Mouse (Mus musculus): Measurements from ENCODE around the gene Nhlrc3.

The Nhlrc3 gene

GRCm38 (mm10) chr3:53454561-53454960 is 8.6 kb downstream of the Nhlrc3 start:
- in situ Hi-C loops (cut with MseI, MboI) = loop anchor here in 1 of 2 experiments (10.0 kb wide), 1 partner anchor 430 kb away; no protein-coding TSS in a partner anchor

GRCm38 (mm10) chr3:53454005-53454404 is 9.1 kb downstream of the Nhlrc3 start:
- in situ Hi-C loops (cut with MseI, MboI) = loop anchor here in 1 of 2 experiments (10.0 kb wide), 1 partner anchor 429 kb away; no protein-coding TSS in a partner anchor

- in situ Hi-C loops (cut with MseI, MboI) = loop anchor here in 1 of 2 experiments (10.0 kb wide), 1 partner anchor 429 kb away; no protein-coding TSS in a partner anchor
Observed at GRCm38 (mm10) chr3:53453346-53453745, 9.8 kb downstream of the Nhlrc3 start.

DNA sequence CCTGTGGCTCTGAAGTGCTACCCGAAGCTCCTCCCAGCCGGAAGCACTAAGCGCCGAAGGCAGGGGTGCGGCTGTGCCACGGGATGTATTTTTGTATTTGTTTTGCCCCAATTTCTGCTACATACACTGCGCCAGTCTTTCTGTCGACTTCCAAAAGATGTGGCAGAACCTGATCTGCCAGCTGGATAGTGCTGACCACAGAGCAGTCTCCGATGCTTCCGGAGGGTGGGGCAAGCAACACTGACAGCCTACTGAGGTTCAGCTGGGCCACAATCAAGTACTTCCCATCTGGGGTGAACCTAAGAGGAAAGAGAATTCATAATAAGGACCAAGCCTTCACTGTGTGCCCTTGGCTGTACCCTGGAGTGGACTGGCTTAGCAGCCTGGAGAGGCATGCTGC is 10.8 kb downstream of the Nhlrc3 start:
- in situ Hi-C loops (cut with MseI, MboI) = loop anchor here in 1 of 2 experiments (10.0 kb wide), 1 partner anchor 428 kb away; no protein-coding TSS in a partner anchor

DNA sequence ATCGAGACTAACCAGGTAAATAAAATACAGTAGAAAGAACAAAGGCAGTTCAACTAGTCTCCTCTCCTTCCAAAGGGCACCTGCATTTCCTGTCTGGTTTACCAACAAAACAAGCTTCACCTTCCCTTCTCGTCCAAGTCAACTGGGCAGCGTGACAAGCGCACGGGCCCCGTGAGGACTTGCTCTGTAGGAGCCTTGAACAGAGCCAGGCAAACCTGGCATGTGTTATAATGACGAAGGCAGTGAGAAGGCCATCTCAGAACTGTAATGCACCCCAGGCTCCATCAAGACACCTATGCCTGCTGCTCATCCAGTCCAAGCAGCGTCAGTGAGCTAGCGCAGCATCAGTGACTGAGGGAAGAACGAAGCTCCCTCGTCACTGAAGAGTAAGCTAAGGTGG is 12.5 kb downstream of the Nhlrc3 start:
- in situ Hi-C loops (cut with MseI, MboI) = loop anchor here in 1 of 2 experiments (10.0 kb wide), 1 partner anchor 426 kb away; no protein-coding TSS in a partner anchor

GRCm38 (mm10) chr3:53448208-53448607 is 14.9 kb downstream of the Nhlrc3 start:
- in situ Hi-C loops (cut with MseI, MboI) = loop anchor here in 1 of 2 experiments (10.0 kb wide), 1 partner anchor 413 kb away; no protein-coding TSS in a partner anchor

DNA sequence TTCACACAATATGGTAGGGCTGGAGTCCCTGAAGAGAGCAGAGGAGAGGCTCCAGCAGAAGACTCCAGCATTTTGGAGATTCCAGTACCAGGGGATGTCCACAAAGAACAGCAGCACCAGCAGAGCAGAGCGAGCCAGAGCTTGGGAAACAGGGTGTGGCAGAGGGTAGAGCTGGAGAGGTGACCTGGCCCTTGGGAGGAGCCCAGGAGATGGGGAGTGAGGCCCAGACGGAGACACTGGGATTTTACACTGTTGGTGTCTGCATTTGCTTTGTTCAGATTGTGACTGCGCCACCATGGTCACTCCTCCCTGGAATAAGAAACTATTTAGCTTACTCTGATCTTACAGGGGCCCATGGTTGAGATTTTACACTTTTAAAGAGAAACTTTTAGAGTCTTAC is 16.3 kb downstream of the Nhlrc3 start:
- in situ Hi-C loops (cut with MseI, MboI) = loop anchor here in 1 of 2 experiments (10.0 kb wide), 1 partner anchor 412 kb away; no protein-coding TSS in a partner anchor

- in situ Hi-C loops (cut with MseI, MboI) = loop anchor here in 1 of 2 experiments (10.0 kb wide), 1 partner anchor 411 kb away; no protein-coding TSS in a partner anchor
Observed at GRCm38 (mm10) chr3:53445540-53445939, 17.6 kb downstream of the Nhlrc3 start.

GRCm38 (mm10) chr3:53436550-53436949 is 26.6 kb downstream of the Nhlrc3 start:
- in situ Hi-C loops (cut with MseI, MboI) = no loop called here

- in situ Hi-C loops (cut with MseI, MboI) = no loop called here
Observed at GRCm38 (mm10) chr3:53434610-53435009, 28.5 kb downstream of the Nhlrc3 start.

GRCm38 (mm10) chr3:53423576-53423975 is 39.6 kb downstream of the Nhlrc3 start:
- in situ Hi-C loops (cut with MseI, MboI) = no loop called here

GRCm38 (mm10) chr3:53422691-53423090 is 40.4 kb downstream of the Nhlrc3 start:
- in situ Hi-C loops (cut with MseI, MboI) = no loop called here

- in situ Hi-C loops (cut with MseI, MboI) = no loop called here
Observed at GRCm38 (mm10) chr3:53421656-53422055, 41.5 kb downstream of the Nhlrc3 start.

GRCm38 (mm10) chr3:53417701-53418100 is 45.4 kb downstream of the Nhlrc3 start:
- in situ Hi-C loops (cut with MseI, MboI) = no loop called here

GRCm38 (mm10) chr3:53416036-53416506 is 47.1 kb downstream of the Nhlrc3 start:
- in situ Hi-C loops (cut with MseI, MboI) = no loop called here

DNA sequence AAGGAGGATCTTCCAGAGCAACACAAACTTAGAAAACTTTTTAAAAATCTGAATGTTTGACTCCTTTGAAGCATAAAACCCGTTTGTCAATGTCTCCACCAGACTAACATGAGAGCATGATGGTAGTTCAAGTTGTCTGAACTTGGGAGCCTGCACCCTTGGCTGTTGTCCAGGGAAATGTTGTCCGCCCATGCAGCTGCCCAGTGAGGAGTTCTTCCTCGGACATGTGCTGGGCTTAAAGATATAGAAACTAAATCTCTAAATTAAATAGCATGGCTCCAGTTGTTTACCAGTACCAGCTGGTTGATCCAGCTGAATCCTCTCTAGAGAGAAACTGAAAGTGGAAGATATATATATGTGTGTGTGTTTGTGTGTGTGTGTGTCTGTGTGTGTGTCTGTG is 49.2 kb downstream of the Nhlrc3 start:
- in situ Hi-C loops (cut with MseI, MboI) = no loop called here

DNA sequence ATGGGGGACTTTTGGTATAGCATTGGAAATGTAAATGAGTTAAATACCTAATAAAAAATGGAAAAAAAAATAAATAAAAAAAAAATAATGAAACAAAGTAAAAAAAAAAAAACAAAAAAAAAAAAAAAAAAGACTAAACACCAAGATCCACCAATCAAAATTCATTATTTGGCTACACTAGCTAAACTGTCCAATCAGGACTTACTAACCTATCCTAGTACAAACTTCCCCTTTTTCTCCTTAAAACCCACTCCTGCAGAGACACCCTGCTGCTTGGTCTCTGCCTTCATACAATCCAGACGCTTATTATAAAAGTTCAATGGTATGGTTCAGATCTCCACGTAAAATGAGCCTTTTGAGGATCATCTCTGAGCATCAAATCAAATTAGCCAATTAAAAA is 49.7 kb downstream of the Nhlrc3 start:
- in situ Hi-C loops (cut with MseI, MboI) = no loop called here

DNA sequence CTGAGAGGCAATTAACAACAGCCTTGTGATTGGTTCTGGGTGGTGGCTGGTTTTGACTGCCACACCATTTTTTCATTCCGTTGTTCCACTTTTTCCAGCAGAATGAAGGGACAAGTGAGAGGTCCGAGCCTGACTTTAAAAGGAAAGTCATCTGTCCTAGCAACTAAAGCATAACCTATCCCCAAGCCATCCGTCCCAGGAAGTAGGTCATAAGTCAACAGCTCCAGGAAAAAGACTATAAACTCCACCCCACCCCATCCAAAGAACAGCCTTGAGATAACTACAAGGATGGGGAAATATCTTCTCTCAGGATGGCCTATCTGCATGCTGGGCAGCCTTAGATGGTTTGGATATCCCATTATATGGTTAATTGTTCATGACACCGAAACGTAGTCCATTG is 50.9 kb downstream of the Nhlrc3 start:
- in situ Hi-C loops (cut with MseI, MboI) = no loop called here

GRCm38 (mm10) chr3:53410031-53410430 is 53.1 kb downstream of the Nhlrc3 start:
- in situ Hi-C loops (cut with MseI, MboI) = no loop called here

- in situ Hi-C loops (cut with MseI, MboI) = no loop called here
Observed at GRCm38 (mm10) chr3:53407145-53407544, 56.0 kb downstream of the Nhlrc3 start.

Data from mouse trophoblast stem cell (cell line).